13 mouse cellular contexts compared by ENCODE assay signal in the genomic region with DNA sequence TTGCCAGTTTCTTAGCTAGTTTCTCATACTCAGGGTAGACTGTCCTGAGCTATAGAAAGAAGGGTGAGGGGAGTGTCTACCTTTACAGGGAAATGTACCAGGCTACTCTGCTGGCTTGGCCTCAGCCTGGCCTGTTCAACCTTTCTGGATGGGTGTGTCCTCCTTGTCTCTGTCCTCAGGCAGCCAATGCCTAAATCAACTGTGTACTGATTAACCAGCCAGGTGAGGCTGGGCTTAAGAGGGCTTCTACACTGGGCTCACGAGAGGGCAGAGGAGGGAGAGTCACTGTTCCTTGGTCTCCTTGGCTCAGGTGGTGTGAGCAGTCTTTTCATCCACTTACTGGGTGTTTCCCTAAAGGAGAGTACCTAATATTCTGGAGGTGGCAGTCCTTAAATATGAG. TPM values are rescaled to one million over a fixed set of nuclear protein-coding genes. Genes with fewer than 3 reads are reported as not detected.
DNase-seq lines count a peak whose midpoint lies in the region; ATAC-seq and TF ChIP-seq lines count a peak whose summit lies in the region.
"Had no signal": no experiment of that assay in that cellular context is flagged by ENCODE, and none has a peak within 500 bp of the region (broad histone marks: within the 10 kb centered on the region; RNA-seq: fewer than 3 reads in every experiment).

No protein-coding gene starts in this region.

- H3K79me2 ChIP-seq in heart, adult 2 months (replicated peaks; ENCODE audit: control insufficient read depth, insufficient read depth, low read length): no peaks in the 10 kb centered on the region
- peaks cover 11% of the 10 kb centered on the region for H3K79me2 ChIP-seq in liver, adult 2 months (ENCODE audit: control insufficient read depth, insufficient read depth, low read length)

- no peaks in the 10 kb centered on the region for H3K36me3 ChIP-seq in heart, adult 2 months (ENCODE audit: control insufficient read depth, insufficient read depth, low read length)
- H3K36me3 ChIP-seq in intestine, postnatal 0 days (ENCODE audit: control insufficient read depth, insufficient read depth): peaks cover 19% of the 10 kb centered on the region; the same call in 1 of the 2 replicates
- no peaks in the 10 kb centered on the region for H3K36me3 ChIP-seq in liver, adult 2 months (ENCODE audit: control insufficient read depth, insufficient read depth, low read length)
- no peaks in the 10 kb centered on the region for H3K36me3 ChIP-seq in forebrain, embryonic 11.5 days (ENCODE audit: control insufficient read depth, insufficient read depth, low read length)
- H3K36me3 ChIP-seq in midbrain, embryonic 14.5 days (ENCODE audit: control insufficient read depth, insufficient read depth, low read length): peaks cover 29% of the 10 kb centered on the region

- H3K4me1 ChIP-seq in heart, adult 2 months (ENCODE audit: control insufficient read depth, insufficient read depth, low read length): peaks cover 4% of the 10 kb centered on the region; the same call in 1 of the 2 replicates
- H3K4me1 ChIP-seq in intestine, postnatal 0 days (replicated peaks; ENCODE audit: control insufficient read depth, insufficient read depth, low read length): 0 out of 2 replicates have a peak, but pooled peaks cover 6% of the 10 kb centered on the region
- peaks cover 4% of the 10 kb centered on the region for H3K4me1 ChIP-seq in liver, adult 2 months (ENCODE audit: control insufficient read depth, insufficient read depth, low read length)
- no peaks in the 10 kb centered on the region for H3K4me1 ChIP-seq in forebrain, embryonic 11.5 days (replicated peaks; ENCODE audit: control insufficient read depth, insufficient read depth, low read length)
- no peaks in the 10 kb centered on the region for H3K4me1 ChIP-seq in midbrain, embryonic 14.5 days (ENCODE audit: control insufficient read depth, insufficient read depth, low read length)

- no peak for TF ChIP-seq EP300 in heart, adult 2 months (IDR thresholded peaks at IDR 0.05; ENCODE audit: insufficient read depth, low read depth, low read length)

- peak overlapping the region; percentile 38; the same call in 1 of the 2 replicates for H3K27ac ChIP-seq in heart, adult 2 months
- H3K27ac ChIP-seq in intestine, postnatal 0 days (ENCODE audit: low read depth, low read length): peak overlapping the region; percentile 46; the same call in 1 of the 2 replicates
- no peak overlapping the region for H3K27ac ChIP-seq in liver, adult 2 months (replicated peaks; ENCODE audit: insufficient read depth, low read depth, low read length)
- H3K27ac ChIP-seq in forebrain, embryonic 11.5 days (ENCODE audit: low read depth, low read length): no peak overlapping the region
- H3K27ac ChIP-seq in midbrain, embryonic 14.5 days (replicated peaks; ENCODE audit: low read depth, low read length): no peak overlapping the region
- H3K27ac ChIP-seq: limb, embryonic 12.5 days had no signal

- H3K4me3 ChIP-seq in heart, adult 2 months: no peak overlapping the region
- H3K4me3 ChIP-seq in intestine, postnatal 0 days (ENCODE audit: low read depth, low read length): no peak overlapping the region
- no peak overlapping the region for H3K4me3 ChIP-seq in liver, adult 2 months (ENCODE audit: insufficient read depth, low read depth, low read length)
- no peak overlapping the region for H3K4me3 ChIP-seq in forebrain, embryonic 11.5 days (ENCODE audit: low read depth, low read length)
- H3K4me3 ChIP-seq in midbrain, embryonic 14.5 days (replicated peaks; ENCODE audit: low read depth, low read length): no peak overlapping the region
- H3K4me3 ChIP-seq: layer of hippocampus, adult 2 months; limb, embryonic 12.5 days had no signal

- ATAC-seq in intestine, postnatal 0 days: peak; percentile 48; the same call in 1 of the 2 replicates
- ATAC-seq in forebrain, embryonic 11.5 days (replicated peaks; ENCODE audit: low FRiP score): no peak
- no peak for ATAC-seq in midbrain, embryonic 14.5 days (ENCODE audit: low FRiP score, low TSS enrichment)
- ATAC-seq: forebrain, embryonic 16.5 days had no signal

- no peak for DNase-seq in heart, adult 2 months
- no peak for DNase-seq in heart, postnatal 4 days
- peak; percentile 65 for DNase-seq in liver, adult 2 months (ENCODE audit: extremely low read depth, low read depth, low spot score)
- DNase-seq in lung, postnatal 25 days (ENCODE audit: low spot score): peak; percentile 56
- DNase-seq in forebrain, embryonic 11.5 days (ENCODE audit: low spot score): no peak
- DNase-seq in midbrain, embryonic 14.5 days: no peak
- no peak for DNase-seq in layer of hippocampus, postnatal 36 days

- WGBS in heart, adult 2 months: 59% methylated on average over 1 of the region's 1 CpGs
- 30% methylated on average over 1 of the region's 1 CpGs for WGBS in intestine, postnatal 0 days
- WGBS in liver, adult 2 months: 21% methylated on average over 1 of the region's 1 CpGs
- 92% methylated on average over 1 of the region's 1 CpGs for WGBS in forebrain, embryonic 11.5 days
- WGBS in midbrain, embryonic 14.5 days: 96% methylated on average over 1 of the region's 1 CpGs

- no peak for TF ChIP-seq CTCF in heart, adult 2 months (IDR thresholded peaks at IDR 0.05)
- TF ChIP-seq CTCF in intestine, postnatal 0 days (IDR thresholded peaks at IDR 0.05; ENCODE audit: low read depth): no peak
- no peak for TF ChIP-seq CTCF in liver, adult 2 months (IDR thresholded peaks at IDR 0.05; ENCODE audit: low read depth, low read length)

- intact Hi-C loops in heart, adult 2 months (cut with DNase I): no loop called here

- no peak for TF ChIP-seq POLR2A in heart, adult 2 months (IDR thresholded peaks at IDR 0.05; ENCODE audit: insufficient read depth, low read depth, low read length)
- TF ChIP-seq POLR2A in liver, adult 2 months (IDR thresholded peaks at IDR 0.05; ENCODE audit: extremely low read depth, insufficient read depth, low read length): no peak

- peak overlapping the region; percentile 32; the same call in 1 of the 2 replicates for H3K4me2 ChIP-seq in intestine, postnatal 0 days (replicated peaks; ENCODE audit: low read depth)
- no peak overlapping the region for H3K4me2 ChIP-seq in forebrain, embryonic 11.5 days (ENCODE audit: low read depth, low read length, severe bottlenecking)
- H3K4me2 ChIP-seq in midbrain, embryonic 14.5 days (ENCODE audit: low read length): no peak overlapping the region
- H3K4me2 ChIP-seq: limb, embryonic 12.5 days had no signal

- H3K27me3 ChIP-seq in heart, adult 2 months (ENCODE audit: control insufficient read depth, insufficient read depth, low read length): no peaks in the 10 kb centered on the region
- no peaks in the 10 kb centered on the region for H3K27me3 ChIP-seq in intestine, postnatal 0 days (replicated peaks; ENCODE audit: control insufficient read depth, insufficient read depth, low read length)
- H3K27me3 ChIP-seq in liver, adult 2 months (ENCODE audit: control insufficient read depth, insufficient read depth, low read length): no peaks in the 10 kb centered on the region
- no peaks in the 10 kb centered on the region for H3K27me3 ChIP-seq in forebrain, embryonic 11.5 days (ENCODE audit: control insufficient read depth, insufficient read depth, low read length)
- no peaks in the 10 kb centered on the region for H3K27me3 ChIP-seq in midbrain, embryonic 14.5 days (ENCODE audit: control insufficient read depth, insufficient read depth, low read length)
- H3K27me3 ChIP-seq: limb, embryonic 12.5 days had no signal

- H3K9me3 ChIP-seq in intestine, postnatal 0 days (ENCODE audit: control insufficient read depth): no peaks in the 10 kb centered on the region
- H3K9me3 ChIP-seq in forebrain, embryonic 11.5 days (ENCODE audit: control insufficient read depth, low read length): no peaks in the 10 kb centered on the region
- no peaks in the 10 kb centered on the region for H3K9me3 ChIP-seq in midbrain, embryonic 14.5 days (ENCODE audit: control insufficient read depth, low read length)
- H3K9me3 ChIP-seq: limb, embryonic 12.5 days had no signal

- H3K9ac ChIP-seq in heart, adult 2 months (ENCODE audit: low read depth, low read length): no peak overlapping the region
- no peak overlapping the region for H3K9ac ChIP-seq in intestine, postnatal 0 days (ENCODE audit: low read depth, low read length)
- no peak overlapping the region for H3K9ac ChIP-seq in liver, adult 2 months (ENCODE audit: low read depth, low read length)
- no peak overlapping the region for H3K9ac ChIP-seq in forebrain, embryonic 11.5 days (ENCODE audit: low read length)
- no peak overlapping the region for H3K9ac ChIP-seq in midbrain, embryonic 14.5 days (replicated peaks; ENCODE audit: low read length)
- H3K9ac ChIP-seq: limb, embryonic 12.5 days had no signal

RNA-seq across cellular contexts. Expression of a gene that starts 15.8 kb away (rescaled TPM):
- total RNA-seq in heart, adult 2 months (2021): under 1 TPM; 0.27 to 0.37 TPM
- polyA plus RNA-seq in heart, adult 2 months (2012; rRNA removed): 0.44 and 0.61 TPM in 2 replicates
- total RNA-seq in heart, postnatal 4 days (2021): not detected
- 0.05 and 0.09 TPM in 2 replicates for polyA plus RNA-seq in intestine, postnatal 0 days (2015; fragmentation: Nextera tagmentation; extraction: Ambion mirVana)
- not detected in 2 replicates for total RNA-seq in liver, adult 2 months (2014; rRNA removed)
- polyA plus RNA-seq in liver, adult 2 months (2012; rRNA removed): not detected in 2 replicates
- not detected in 2 replicates for polyA plus RNA-seq in forebrain, embryonic 11.5 days (2014; fragmentation: Nextera tagmentation; extraction: Ambion mirVana)
- 3.3 and 5.2 TPM in 2 replicates for polyA plus RNA-seq in midbrain, embryonic 14.5 days (2014; fragmentation: Nextera tagmentation; extraction: Ambion mirVana)
- under 1 TPM; 0.95 to 0.96 TPM for total RNA-seq in layer of hippocampus, postnatal 36 days (2021)
- total RNA-seq: ES-E14 had no signal
- polyA plus RNA-seq: forebrain, embryonic 16.5 days had no signal

RNA-seq across cellular contexts. Expression of a gene that starts 17.4 kb away (rescaled TPM):
- 1 to 10 TPM; 6.1 to 7.4 TPM for total RNA-seq in heart, adult 2 months (2021)
- polyA plus RNA-seq in heart, adult 2 months (2012; rRNA removed): 15.1 and 15.5 TPM in 2 replicates
- 10 to 100 TPM; 13.0 to 16.7 TPM for total RNA-seq in heart, postnatal 4 days (2021)
- polyA plus RNA-seq in intestine, postnatal 0 days (2015; fragmentation: Nextera tagmentation; extraction: Ambion mirVana): 29.5 and 37.4 TPM in 2 replicates
- 1.8 and 3.0 TPM in 2 replicates for total RNA-seq in liver, adult 2 months (2014; rRNA removed)
- polyA plus RNA-seq in liver, adult 2 months (2012; rRNA removed): 16.8 and 23.3 TPM in 2 replicates
- 31.4 and 33.1 TPM in 2 replicates for polyA plus RNA-seq in forebrain, embryonic 11.5 days (2014; fragmentation: Nextera tagmentation; extraction: Ambion mirVana)
- polyA plus RNA-seq in midbrain, embryonic 14.5 days (2014; fragmentation: Nextera tagmentation; extraction: Ambion mirVana): 21.1 and 25.7 TPM in 2 replicates
- 10 to 100 TPM; 52.5 to 60.2 TPM for total RNA-seq in layer of hippocampus, postnatal 36 days (2021)

RNA-seq across cellular contexts. Expression of a gene that starts 23.4 kb away (rescaled TPM):
- total RNA-seq in heart, adult 2 months (2021): under 1 TPM; 0.10 to 0.30 TPM
- polyA plus RNA-seq in heart, adult 2 months (2012; rRNA removed): 0.15 and 2.8 TPM in 2 replicates
- total RNA-seq in heart, postnatal 4 days (2021): not detected
- polyA plus RNA-seq in intestine, postnatal 0 days (2015; fragmentation: Nextera tagmentation; extraction: Ambion mirVana): not detected in 2 replicates
- total RNA-seq in liver, adult 2 months (2014; rRNA removed): 1.2 TPM in 1 of 2 replicates, not detected in the other
- 0.04 TPM in 1 of 2 replicates, not detected in the other for polyA plus RNA-seq in liver, adult 2 months (2012; rRNA removed)
- polyA plus RNA-seq in forebrain, embryonic 11.5 days (2014; fragmentation: Nextera tagmentation; extraction: Ambion mirVana): 0.24 and 0.59 TPM in 2 replicates
- polyA plus RNA-seq in midbrain, embryonic 14.5 days (2014; fragmentation: Nextera tagmentation; extraction: Ambion mirVana): 0.16 and 0.32 TPM in 2 replicates
- total RNA-seq in layer of hippocampus, postnatal 36 days (2021): under 1 TPM; 0.17 to 0.61 TPM
- polyA plus RNA-seq: embryonic facial prominence, embryonic 11.5 days; forebrain, embryonic 16.5 days had no signal

RNA-seq across cellular contexts. Expression of a gene that starts 23.4 kb away (rescaled TPM):
- total RNA-seq in heart, adult 2 months (2021): 10 to 100 TPM; 40.8 to 48.7 TPM
- polyA plus RNA-seq in heart, adult 2 months (2012; rRNA removed): 74.7 and 115 TPM in 2 replicates
- total RNA-seq in heart, postnatal 4 days (2021): 10 to 100 TPM; 86.0 to 89.4 TPM
- polyA plus RNA-seq in intestine, postnatal 0 days (2015; fragmentation: Nextera tagmentation; extraction: Ambion mirVana): 34.9 and 37.2 TPM in 2 replicates
- total RNA-seq in liver, adult 2 months (2014; rRNA removed): 11.5 and 16.0 TPM in 2 replicates
- polyA plus RNA-seq in liver, adult 2 months (2012; rRNA removed): 51.6 and 52.5 TPM in 2 replicates
- 65.2 and 67.1 TPM in 2 replicates for polyA plus RNA-seq in forebrain, embryonic 11.5 days (2014; fragmentation: Nextera tagmentation; extraction: Ambion mirVana)
- 53.6 and 57.9 TPM in 2 replicates for polyA plus RNA-seq in midbrain, embryonic 14.5 days (2014; fragmentation: Nextera tagmentation; extraction: Ambion mirVana)
- 100 to 1,000 TPM; 125 to 129 TPM for total RNA-seq in layer of hippocampus, postnatal 36 days (2021)

RNA-seq across cellular contexts. Expression of a gene that starts 48.6 kb away (rescaled TPM):
- total RNA-seq in heart, adult 2 months (2021): 10 to 100 TPM; 15.2 to 17.6 TPM
- 20.5 and 33.8 TPM in 2 replicates for polyA plus RNA-seq in heart, adult 2 months (2012; rRNA removed)
- total RNA-seq in heart, postnatal 4 days (2021): 10 to 100 TPM; 16.1 to 16.6 TPM
- 15.8 and 16.9 TPM in 2 replicates for polyA plus RNA-seq in intestine, postnatal 0 days (2015; fragmentation: Nextera tagmentation; extraction: Ambion mirVana)
- total RNA-seq in liver, adult 2 months (2014; rRNA removed): 6.1 and 7.2 TPM in 2 replicates
- 22.8 and 24.1 TPM in 2 replicates for polyA plus RNA-seq in liver, adult 2 months (2012; rRNA removed)
- 20.1 and 21.6 TPM in 2 replicates for polyA plus RNA-seq in forebrain, embryonic 11.5 days (2014; fragmentation: Nextera tagmentation; extraction: Ambion mirVana)
- polyA plus RNA-seq in midbrain, embryonic 14.5 days (2014; fragmentation: Nextera tagmentation; extraction: Ambion mirVana): 29.4 and 46.9 TPM in 2 replicates
- total RNA-seq in layer of hippocampus, postnatal 36 days (2021): 10 to 100 TPM; 49.6 to 55.5 TPM

Comparison
In these comparisons a context has a peak if more than half of its experiments do, and no peak if none do; other contexts are left out.
1. DNase-seq: peak in liver, adult 2 months (single experiment) and lung, postnatal 25 days (single experiment); none in heart, adult 2 months (0 of 2), heart, postnatal 4 days (single experiment), forebrain, embryonic 11.5 days (single experiment), midbrain, embryonic 14.5 days (single experiment) and layer of hippocampus, postnatal 36 days (0 of 2).
2. H3K27ac ChIP-seq: peak in heart, adult 2 months (single experiment) and intestine, postnatal 0 days (single experiment); none in liver, adult 2 months (single experiment), forebrain, embryonic 11.5 days (single experiment) and midbrain, embryonic 14.5 days (single experiment).